Mouse (Mus musculus) frontal cortex, postnatal 25 days (tissue): ENCODE measurements around the gene Thap12.

Experiments
- DNase-seq, 2 experiments: peaks; one replicate each; pipeline ENCODE4 v3.0.0; 2022; ENCODE audit warnings: low spot score in 2 of 2

Thap12 gene

GRCm38 (mm10) chr7:98756556-98756955 is 53.7 kb downstream of the Thap12 start:
- DNase-seq, result no peak

- no peak for DNase-seq
These were observed 57.2 kb downstream of the Thap12 start for GRCm38 (mm10) chr7:98760126-98760525.

GRCm38 (mm10) chr7:98763911-98764310 is 61.0 kb downstream of the Thap12 start:
- DNase-seq, result no peak

GRCm38 (mm10) chr7:98767261-98767660 is 64.4 kb downstream of the Thap12 start:
- DNase-seq, result no peak
